Mouse (Mus musculus): ENCODE results near the gene Gm17334.

DNA sequence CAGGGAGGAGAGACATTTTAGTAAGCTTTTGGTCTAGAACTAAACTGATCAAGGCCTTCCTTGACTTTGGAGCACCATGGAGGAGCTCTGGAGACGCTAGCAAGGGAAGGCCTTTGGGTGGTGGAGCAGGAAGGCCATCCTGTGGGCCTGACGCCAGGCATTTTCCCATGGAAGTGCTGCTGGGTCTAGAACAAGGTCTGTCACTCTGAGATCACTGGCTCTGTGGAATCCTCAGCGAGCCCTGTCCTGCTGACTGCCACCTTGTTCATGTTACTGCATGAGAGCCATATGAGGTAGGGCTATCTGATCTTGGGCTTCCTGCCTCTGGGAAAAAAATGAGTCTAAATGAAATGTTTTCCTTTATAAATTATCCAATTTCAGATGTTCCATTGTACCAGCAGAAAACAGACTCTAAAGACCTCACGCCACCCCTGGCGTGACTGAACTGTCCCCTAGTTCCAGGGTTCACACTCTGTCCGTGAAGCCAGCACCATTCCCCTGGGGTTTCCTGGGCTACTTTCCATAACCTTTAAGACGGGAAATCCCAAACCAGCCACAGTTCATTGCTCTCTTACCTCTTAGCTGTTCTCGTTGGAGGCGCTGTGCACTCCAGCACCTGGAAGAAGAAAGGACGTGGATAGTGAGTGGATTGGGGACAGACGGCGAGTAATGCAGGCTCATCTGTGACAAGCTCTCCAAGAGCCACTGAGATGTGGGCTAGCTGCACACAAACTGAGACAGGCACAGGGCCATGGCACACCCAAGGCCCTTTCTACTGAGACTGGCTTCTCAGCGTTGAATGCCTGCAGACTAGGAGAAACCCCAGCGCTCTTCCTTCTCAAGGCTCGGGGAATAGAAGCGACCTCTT is 40.2 kb upstream of the Gm17334 start:
- TF ChIP-seq CTCF (IDR thresholded peaks at IDR 0.05; ENCODE audit: borderline replicate concordance, insufficient read depth, low read depth, low read length) (no peak), POLR2A (IDR thresholded peaks at IDR 0.05; ENCODE audit: borderline replicate concordance, insufficient read depth, low read length) (no peak)
